Mouse (Mus musculus): ENCODE data around the gene Nkx6-2. TPM values are rescaled to one million over a fixed set of nuclear protein-coding genes. Genes with fewer than 3 reads are reported as not detected.

Gene Nkx6-2
- polyA plus RNA-seq, 1 experiment from 2014 or later, result 0.09 TPM

DNA sequence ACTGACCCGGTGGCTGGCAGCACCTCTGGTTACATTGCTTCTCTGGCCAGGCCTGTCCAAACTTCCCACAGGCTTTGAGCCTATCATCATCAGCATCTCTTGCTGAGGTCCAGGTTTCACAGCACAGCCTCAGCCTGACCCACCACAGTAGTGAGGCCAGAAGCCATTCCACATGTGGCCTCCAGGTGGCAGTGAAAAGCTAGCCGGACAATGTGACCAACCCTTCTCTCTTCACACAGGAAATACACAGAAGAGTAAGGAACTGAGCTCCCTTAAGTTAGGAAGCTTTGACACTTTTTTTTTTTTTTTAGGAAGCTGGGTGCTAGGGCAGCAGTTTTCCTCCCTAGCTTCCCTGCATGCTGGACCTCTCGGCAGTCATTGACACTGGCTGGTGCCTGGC is 7.7 kb upstream of the Nkx6-2 start:
- 32% methylated on average over 3 of the region's 3 CpGs for whole genome bisulfite sequencing (ENCODE audit: insufficient replicate concordance)
- no peak overlapping the region for H3K4me3 ChIP-seq (ENCODE audit: low read depth, low read length)
- no peak overlapping the region for H3K4me2 ChIP-seq
- no peak overlapping the region for H3K9ac ChIP-seq (ENCODE audit: low read depth, low read length)
- H3K27me3 ChIP-seq (ENCODE audit: control insufficient read depth, insufficient read depth, low read length), result peaks cover 36% of the 10 kb centered on the region
- H3K9me3 ChIP-seq (replicated peaks; ENCODE audit: control insufficient read depth, low read length), result no peaks in the 10 kb centered on the region
- no peaks in the 10 kb centered on the region for H3K36me3 ChIP-seq (ENCODE audit: control insufficient read depth, insufficient read depth, low read length)
- no peak; the same call in 1 of the 2 replicates for ATAC-seq (replicated peaks; ENCODE audit: insufficient number of reproducible peaks, low FRiP score, low TSS enrichment)
- no peak overlapping the region for H3K27ac ChIP-seq (ENCODE audit: low read depth, low read length)
- no peaks in the 10 kb centered on the region for H3K4me1 ChIP-seq (ENCODE audit: control insufficient read depth, insufficient read depth, low read length)

DNA sequence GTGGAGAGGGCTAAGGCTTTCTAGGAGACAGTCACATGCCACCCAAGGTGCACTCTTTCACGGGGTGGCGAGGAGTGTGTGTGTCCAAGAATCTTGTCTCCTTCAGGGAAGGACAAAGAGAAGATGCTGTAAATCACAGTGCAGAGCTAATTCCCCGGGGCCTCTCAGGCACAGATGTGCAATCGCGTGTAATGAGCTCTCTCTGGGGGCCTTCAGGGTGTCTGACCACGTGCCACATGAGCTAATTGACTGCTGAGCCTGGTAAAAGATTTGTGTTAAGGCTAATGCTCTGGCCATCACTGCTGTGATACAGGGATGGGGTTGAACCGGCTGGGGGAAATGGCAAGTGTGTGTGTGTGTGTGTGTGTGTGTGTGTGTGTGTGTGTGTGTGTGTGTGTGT is 5.3 kb upstream of the Nkx6-2 start:
- WGBS (ENCODE audit: insufficient replicate concordance), result 45% methylated on average over 7 of the region's 7 CpGs

DNA sequence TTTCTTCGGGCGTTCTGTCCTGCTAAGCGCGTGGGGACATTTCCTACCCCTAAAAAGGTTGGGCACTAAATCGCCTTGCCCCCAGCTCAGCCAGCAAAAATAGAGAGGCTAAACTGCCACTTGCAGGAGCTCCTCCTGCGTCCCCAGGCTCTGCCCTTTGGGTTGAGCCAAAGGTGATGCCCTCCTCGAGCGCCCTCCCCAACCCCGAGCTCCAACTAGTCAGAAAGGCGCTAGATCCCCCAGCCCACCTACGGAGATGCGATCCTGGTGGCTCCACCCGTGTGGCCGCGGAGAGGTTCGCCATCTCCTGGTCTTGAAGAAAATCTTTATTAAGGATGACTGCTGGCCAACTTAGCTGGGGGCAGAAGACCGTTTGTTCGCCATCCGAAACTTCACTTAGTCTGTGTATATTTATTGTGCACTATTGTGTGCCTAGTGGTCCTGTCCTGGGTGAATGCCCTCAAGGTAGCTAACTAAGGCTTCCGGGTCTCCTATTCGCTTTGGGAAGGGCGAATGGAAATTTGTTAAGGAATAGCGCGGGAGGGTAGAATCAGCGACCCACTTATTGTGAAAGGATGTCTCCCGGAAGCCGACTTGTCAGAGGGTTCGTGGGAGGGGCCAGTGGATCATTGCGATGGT is 2.7 kb upstream of the Nkx6-2 start:
- peaks cover 32% of the 10 kb centered on the region for H3K4me1 ChIP-seq (ENCODE audit: control insufficient read depth, insufficient read depth, low read length)

More for the DNA sequence above, 5.3 kb upstream of the Nkx6-2 start:
- H3K27me3 ChIP-seq (ENCODE audit: control insufficient read depth, insufficient read depth, low read length), result peaks cover 59% of the 10 kb centered on the region
- H3K9me3 ChIP-seq (replicated peaks; ENCODE audit: control insufficient read depth, low read length), result no peaks in the 10 kb centered on the region
- no peak overlapping the region for H3K4me2 ChIP-seq
- no peak for ATAC-seq (replicated peaks; ENCODE audit: insufficient number of reproducible peaks, low FRiP score, low TSS enrichment)
- no peak overlapping the region for H3K9ac ChIP-seq (ENCODE audit: low read depth, low read length)
- no peaks in the 10 kb centered on the region for H3K36me3 ChIP-seq (ENCODE audit: control insufficient read depth, insufficient read depth, low read length)
- H3K4me3 ChIP-seq (ENCODE audit: low read depth, low read length), result no peak overlapping the region
- peaks cover 10% of the 10 kb centered on the region for H3K4me1 ChIP-seq (ENCODE audit: control insufficient read depth, insufficient read depth, low read length)
- H3K27ac ChIP-seq (ENCODE audit: low read depth, low read length), result no peak overlapping the region

DNA sequence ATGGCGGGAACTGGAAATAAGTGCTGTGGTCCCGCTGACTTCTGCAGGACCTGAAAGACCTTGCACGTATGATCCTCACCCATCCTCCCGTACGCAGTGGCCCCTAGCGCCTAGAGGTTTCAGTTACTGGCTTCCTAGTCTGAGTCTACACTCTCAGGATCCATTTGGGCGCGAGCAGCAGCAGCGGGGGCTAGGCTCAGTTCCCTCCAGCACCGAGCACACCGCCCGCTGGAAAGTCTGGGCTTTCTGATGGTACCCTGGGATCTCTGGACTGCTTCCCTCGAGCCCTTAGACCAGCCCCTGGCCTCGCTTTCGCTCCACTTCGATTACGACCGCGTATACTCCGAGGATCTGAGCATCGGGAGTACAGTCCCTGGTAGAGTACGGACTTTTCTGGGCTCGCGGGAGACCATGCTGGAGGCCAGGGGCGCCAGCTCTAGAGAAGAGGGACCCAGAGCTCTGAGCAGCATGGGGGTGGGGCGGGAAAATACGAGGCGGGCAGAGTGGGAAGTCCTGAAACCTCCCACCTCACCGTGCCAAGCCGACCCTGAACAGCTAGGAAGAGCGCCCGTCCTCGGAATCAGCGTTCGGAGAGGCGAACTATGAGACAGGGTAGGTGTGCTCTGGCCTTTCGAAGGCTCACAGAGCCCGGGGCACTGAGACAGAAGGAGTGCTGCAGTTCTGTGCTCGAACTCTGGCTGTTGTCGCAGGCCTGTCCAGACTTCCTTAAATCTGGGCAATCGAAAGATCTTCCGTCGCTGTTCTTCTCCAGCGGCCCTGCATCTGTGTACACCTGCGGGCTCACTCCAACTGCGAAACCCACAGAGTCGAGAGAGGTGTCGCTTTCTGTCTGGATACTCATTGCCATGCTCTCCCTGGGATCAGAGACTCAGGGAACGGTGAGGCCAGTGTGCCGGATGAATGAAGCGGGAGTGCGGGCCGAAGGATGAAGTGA is 1.9 kb upstream of the Nkx6-2 start:
- no peak for ATAC-seq (replicated peaks; ENCODE audit: insufficient number of reproducible peaks, low FRiP score, low TSS enrichment)
- Histone ChIP-seq H3K9me3 (replicated peaks; ENCODE audit: control insufficient read depth, low read length) (no peaks in the 10 kb centered on the region), H3K27me3 (ENCODE audit: control insufficient read depth, insufficient read depth, low read length) (peaks cover 91% of the 10 kb centered on the region), H3K27ac (ENCODE audit: low read depth, low read length) (no peak overlapping the region), H3K9ac (ENCODE audit: low read depth, low read length) (no peak overlapping the region), H3K4me2 (peak overlapping the region; percentile 34), H3K4me3 (ENCODE audit: low read depth, low read length) (peak overlapping the region; percentile 29), H3K36me3 (ENCODE audit: control insufficient read depth, insufficient read depth, low read length) (no peaks in the 10 kb centered on the region), H3K4me1 (ENCODE audit: control insufficient read depth, insufficient read depth, low read length) (peaks cover 32% of the 10 kb centered on the region)
- 2% methylated on average over 53 of the region's 53 CpGs for WGBS (ENCODE audit: insufficient replicate concordance)

More for the DNA sequence above, 2.7 kb upstream of the Nkx6-2 start:
- Histone ChIP-seq H3K4me2 (no peak overlapping the region), H3K27me3 (ENCODE audit: control insufficient read depth, insufficient read depth, low read length) (peaks cover 86% of the 10 kb centered on the region), H3K9me3 (replicated peaks; ENCODE audit: control insufficient read depth, low read length) (no peaks in the 10 kb centered on the region), H3K9ac (ENCODE audit: low read depth, low read length) (no peak overlapping the region), H3K27ac (ENCODE audit: low read depth, low read length) (no peak overlapping the region), H3K4me3 (ENCODE audit: low read depth, low read length) (no peak overlapping the region), H3K36me3 (ENCODE audit: control insufficient read depth, insufficient read depth, low read length) (no peaks in the 10 kb centered on the region)
- no peak for ATAC-seq (replicated peaks; ENCODE audit: insufficient number of reproducible peaks, low FRiP score, low TSS enrichment)
- 3% methylated on average over 29 of the region's 29 CpGs for WGBS (ENCODE audit: insufficient replicate concordance)

DNA sequence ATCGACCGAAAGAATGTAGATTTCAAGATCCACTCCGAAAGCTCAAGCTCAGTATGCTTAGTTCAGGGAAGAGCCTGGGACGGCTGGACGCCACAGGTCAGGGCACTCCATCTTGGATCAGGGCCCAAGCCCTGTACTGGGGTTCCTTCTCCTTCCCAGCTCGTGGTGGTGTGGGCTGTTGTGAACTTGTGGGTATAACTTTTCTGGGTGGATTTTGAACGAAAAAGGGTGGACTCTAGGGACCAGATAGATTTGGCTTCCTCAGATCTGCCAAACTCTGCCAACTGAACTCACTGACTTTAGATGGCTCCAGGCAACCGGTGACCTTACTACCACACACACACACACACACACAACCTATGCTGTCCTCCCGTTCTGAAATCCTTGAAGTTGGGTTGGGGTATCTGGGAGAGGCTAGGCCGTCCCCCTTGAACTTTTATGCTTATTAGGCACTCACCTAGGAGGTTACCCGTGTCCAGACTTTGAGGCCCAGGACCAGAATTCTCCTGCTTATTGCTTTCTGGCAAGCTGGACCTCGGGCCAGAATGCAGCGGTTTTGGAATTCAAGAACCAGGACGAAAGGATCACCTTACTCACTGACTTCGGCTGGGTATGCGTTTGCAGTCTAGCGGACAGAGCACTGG is 619 bp upstream of the Nkx6-2 start:
- H3K27me3 ChIP-seq (ENCODE audit: control insufficient read depth, insufficient read depth, low read length), result peaks cover 97% of the 10 kb centered on the region
- H3K36me3 ChIP-seq (ENCODE audit: control insufficient read depth, insufficient read depth, low read length), result peaks cover 2% of the 10 kb centered on the region; the same call in 1 of the 2 replicates
- no peak overlapping the region; the same call in 1 of the 2 replicates for H3K4me3 ChIP-seq (ENCODE audit: low read depth, low read length)
- peaks cover 32% of the 10 kb centered on the region for H3K4me1 ChIP-seq (ENCODE audit: control insufficient read depth, insufficient read depth, low read length)
- peak overlapping the region; percentile 75 for H3K4me2 ChIP-seq
- H3K9me3 ChIP-seq (replicated peaks; ENCODE audit: control insufficient read depth, low read length), result no peaks in the 10 kb centered on the region
- no peak for ATAC-seq (replicated peaks; ENCODE audit: insufficient number of reproducible peaks, low FRiP score, low TSS enrichment)
- H3K27ac ChIP-seq (ENCODE audit: low read depth, low read length), result no peak overlapping the region
- 13% methylated on average over 17 of the region's 17 CpGs for WGBS (ENCODE audit: insufficient replicate concordance)
- no peak overlapping the region for H3K9ac ChIP-seq (ENCODE audit: low read depth, low read length)

DNA sequence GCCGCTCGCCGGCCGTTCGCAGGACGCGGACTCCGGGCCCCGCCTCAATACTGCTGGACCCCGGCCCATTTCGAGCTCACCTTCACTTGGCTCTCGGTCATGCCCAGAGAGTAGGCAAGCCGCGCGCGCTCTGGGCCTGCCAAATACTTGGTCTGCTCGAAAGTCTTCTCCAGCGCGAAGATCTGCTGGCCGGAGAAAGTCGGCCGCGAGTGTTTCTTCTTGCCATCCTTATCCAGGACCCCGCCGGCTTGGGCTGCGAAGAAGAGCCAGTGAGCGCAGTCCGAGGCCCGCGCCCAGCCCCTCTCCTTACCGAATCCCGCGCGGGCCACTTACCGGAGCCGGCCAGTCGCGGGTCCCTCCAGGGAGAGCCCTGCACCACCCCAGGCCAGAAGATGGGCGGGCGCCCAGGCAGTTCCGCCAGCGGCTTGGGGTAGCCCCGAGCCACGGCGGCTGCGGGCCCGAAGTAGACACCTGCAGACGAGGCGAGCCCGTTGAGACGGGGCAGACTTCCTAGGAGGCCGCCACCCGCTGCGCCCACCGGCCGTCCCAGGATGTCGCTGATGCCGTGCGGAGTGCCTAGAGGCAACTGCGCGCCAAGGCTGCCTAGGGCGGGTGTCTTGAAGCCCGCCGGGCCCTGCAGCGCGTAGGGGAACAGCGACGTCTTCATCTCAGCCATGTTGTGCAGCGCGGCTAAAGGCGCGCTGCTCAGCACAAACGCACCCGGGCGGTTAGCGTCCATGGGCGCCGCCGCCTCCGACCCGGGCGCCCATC is 611 bp downstream of the Nkx6-2 start:
- ATAC-seq (replicated peaks; ENCODE audit: insufficient number of reproducible peaks, low FRiP score, low TSS enrichment), result no peak
- H3K27ac ChIP-seq (ENCODE audit: low read depth, low read length), result no peak overlapping the region
- WGBS (ENCODE audit: insufficient replicate concordance), result under 1% methylated on average over 82 of the region's 82 CpGs
- peak overlapping the region; percentile 75 for H3K4me2 ChIP-seq
- peaks cover 88% of the 10 kb centered on the region for H3K27me3 ChIP-seq (ENCODE audit: control insufficient read depth, insufficient read depth, low read length)
- no peaks in the 10 kb centered on the region for H3K9me3 ChIP-seq (replicated peaks; ENCODE audit: control insufficient read depth, low read length)
- H3K4me1 ChIP-seq (ENCODE audit: control insufficient read depth, insufficient read depth, low read length), result peaks cover 32% of the 10 kb centered on the region
- peak overlapping the region; percentile 46 for H3K4me3 ChIP-seq (ENCODE audit: low read depth, low read length)
- peaks cover 8% of the 10 kb centered on the region for H3K36me3 ChIP-seq (ENCODE audit: control insufficient read depth, insufficient read depth, low read length)
- H3K9ac ChIP-seq (ENCODE audit: low read depth, low read length), result no peak overlapping the region

DNA sequence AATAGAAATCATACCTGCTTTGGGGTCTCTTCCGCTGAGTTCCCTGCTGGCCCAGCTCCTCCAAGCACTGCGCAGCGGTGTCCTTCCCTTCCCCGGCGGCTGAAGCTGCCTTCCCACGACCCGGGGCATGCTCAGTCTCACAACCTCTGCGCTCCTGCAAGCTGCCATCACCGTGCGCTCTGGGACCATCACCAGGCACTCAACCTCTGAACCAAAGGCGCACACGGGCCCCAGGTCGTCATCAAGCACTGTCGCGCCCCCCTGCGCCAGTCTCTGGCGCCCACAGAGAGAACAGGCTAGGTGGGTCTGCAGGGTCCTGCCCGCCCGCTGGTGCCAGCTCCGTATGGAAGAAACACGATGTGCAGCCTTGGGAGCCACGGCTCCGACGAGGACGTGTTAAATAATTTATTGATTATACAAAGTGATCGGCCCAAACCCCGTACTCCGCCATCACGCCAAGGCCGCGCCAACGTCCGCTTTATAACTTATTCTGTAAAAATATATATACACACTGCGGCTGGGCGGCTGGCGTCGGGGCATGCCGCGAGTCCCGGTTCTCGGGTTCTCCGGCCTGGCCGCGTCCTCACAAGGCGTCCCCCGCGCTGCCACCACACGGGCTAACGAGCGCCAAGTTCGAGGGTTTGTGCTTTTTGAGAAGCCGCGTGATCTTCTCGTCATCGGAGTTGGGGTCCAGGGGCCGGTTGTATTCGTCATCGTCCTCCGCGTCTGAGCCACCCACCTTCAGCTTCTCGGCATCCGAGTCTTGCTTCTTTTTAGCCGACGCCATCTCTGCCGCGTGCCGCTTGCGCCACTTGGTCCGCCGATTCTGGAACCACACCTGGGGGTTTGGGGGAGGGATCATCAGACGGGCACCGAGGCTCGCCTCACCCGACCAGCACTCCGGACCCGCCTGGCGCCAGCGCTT is 1.5 kb downstream of the Nkx6-2 start:
- H3K9ac ChIP-seq (ENCODE audit: low read depth, low read length), result no peak overlapping the region
- H3K9me3 ChIP-seq (replicated peaks; ENCODE audit: control insufficient read depth, low read length), result no peaks in the 10 kb centered on the region
- peak overlapping the region; percentile 75 for H3K4me2 ChIP-seq
- 3% methylated on average over 78 of the region's 78 CpGs for WGBS (ENCODE audit: insufficient replicate concordance)
- H3K4me3 ChIP-seq (ENCODE audit: low read depth, low read length), result peak overlapping the region; percentile 46
- H3K27me3 ChIP-seq (ENCODE audit: control insufficient read depth, insufficient read depth, low read length), result peaks cover 80% of the 10 kb centered on the region
- ATAC-seq (replicated peaks; ENCODE audit: insufficient number of reproducible peaks, low FRiP score, low TSS enrichment), result no peak
- H3K36me3 ChIP-seq (ENCODE audit: control insufficient read depth, insufficient read depth, low read length), result peaks cover 8% of the 10 kb centered on the region
- peaks cover 32% of the 10 kb centered on the region for H3K4me1 ChIP-seq (ENCODE audit: control insufficient read depth, insufficient read depth, low read length)
- H3K27ac ChIP-seq (ENCODE audit: low read depth, low read length), result no peak overlapping the region

Measured in heart, embryonic 11.5 days (tissue).